Mouse (Mus musculus) neural tube, embryonic 12.5 days (tissue): ENCODE data around the gene Gm30191. TPM values are rescaled to one million over a fixed set of nuclear protein-coding genes. Genes with fewer than 3 reads are reported as not detected.
"Not testable (repeated sequence)": the region's sequence is repeated elsewhere in the genome, so short reads cannot be mapped to it uniquely, and the experiment has no call there.

ENCODE experiments used
- ATAC-seq: fragments of 200-750 bp; cut with Nextera tagmentation; 2 replicates; pipeline ENCODE4 v1.8.0; 2017; ENCODE audit warnings: low read depth, mild to moderate bottlenecking, moderate TSS enrichment, moderate library complexity; ENCODE audit not compliant: low FRiP score
- H3K27ac ChIP-seq: fragments of 300-500 bp; sonication (generic); 2 replicates; pipeline ENCODE4 v1.5.1; 2016
- H3K27me3 ChIP-seq: fragments of 300-500 bp; sonication (generic); replicated peaks from 2 replicates; pipeline ENCODE4 v1.6.1; 2016; ENCODE audit warnings: mild to moderate bottlenecking
- H3K36me3 ChIP-seq: fragments of 300-500 bp; sonication (generic); 2 replicates; pipeline ENCODE4 v1.6.1; 2016; ENCODE audit warnings: mild to moderate bottlenecking
- H3K4me1 ChIP-seq: fragments of 300-500 bp; sonication (generic); 2 replicates; pipeline ENCODE4 v1.6.1; 2016
- H3K4me2 ChIP-seq: fragments of 300-500 bp; sonication (generic); replicated peaks from 2 replicates; pipeline ENCODE4 v1.6.1; 2016; ENCODE audit warnings: mild to moderate bottlenecking
- H3K4me3 ChIP-seq: fragments of 300-500 bp; sonication (generic); 2 replicates; pipeline ENCODE4 v1.5.1; 2016
- H3K9ac ChIP-seq: fragments of 300-500 bp; sonication (generic); 2 replicates; pipeline ENCODE4 v1.6.1; 2016; ENCODE audit warnings: mild to moderate bottlenecking
- H3K9me3 ChIP-seq: fragments of 300-500 bp; sonication (generic); 2 replicates; pipeline ENCODE4 v1.6.1; 2016; ENCODE audit warnings: mild to moderate bottlenecking
- WGBS: fragments of 180-500 bp; shearing (Covaris S2); methylation state at CpG from one replicate; pipeline ENCODE4 v1.1.7; 2016; 5-methylcytosine and 5-hydroxymethylcytosine counted together
- polyA plus RNA-seq: library from polyadenylated mRNA; unstranded; fragments of >200 nt; fragmentation: Nextera tagmentation; extraction: Ambion mirVana; gene quantifications from 2 replicates; pipeline ENCODE4 v1.2.1, GENCODE M21; 2016

Gene Gm30191
- polyA plus RNA-seq, 1 experiment from 2014 or later: not detected

DNA sequence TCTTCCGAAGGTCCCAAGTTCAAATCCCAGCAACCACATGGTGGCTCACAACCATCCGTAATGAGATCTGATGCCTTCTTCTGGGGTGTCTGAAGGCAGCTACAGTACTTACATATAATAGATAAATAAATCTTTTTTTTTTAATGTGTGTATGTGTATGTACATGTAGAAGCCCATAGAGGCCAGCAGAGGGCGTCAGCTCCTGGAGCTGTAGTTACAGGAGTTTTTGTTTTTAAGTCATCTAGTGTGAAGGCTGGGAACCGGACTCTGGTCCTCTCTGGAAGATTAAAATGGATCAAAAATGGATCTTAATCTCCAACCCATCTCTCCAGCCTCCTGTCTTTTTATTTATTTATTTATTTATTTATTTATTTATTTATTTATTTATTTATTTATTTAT lies 49.4 kb downstream of the Gm30191 start:
- ATAC-seq, H3K9me3 ChIP-seq, H3K4me1 ChIP-seq, H3K4me3 ChIP-seq, H3K4me2 ChIP-seq, H3K9ac ChIP-seq, H3K27ac ChIP-seq, H3K36me3 ChIP-seq, H3K27me3 ChIP-seq: not testable (repeated sequence)
- WGBS: 85% methylated on average over 4 of the region's 4 CpGs

- Histone ChIP-seq H3K4me3 (no peak overlapping the region), H3K4me2 (no peak overlapping the region), H3K27me3 (no peaks in the 10 kb centered on the region), H3K9me3 (no peaks in the 10 kb centered on the region; the same call in 1 of the 2 replicates), H3K4me1 (no peaks in the 10 kb centered on the region), H3K36me3 (no peaks in the 10 kb centered on the region), H3K9ac (no peak overlapping the region), H3K27ac (no peak overlapping the region)
- WGBS: 88% methylated on average over 4 of the region's 4 CpGs
- no peak for ATAC-seq
Observed at GRCm38 (mm10) chr4:134296523-134296922, 49.8 kb downstream of the Gm30191 start.

- H3K9ac ChIP-seq: no peak overlapping the region
- H3K27me3 ChIP-seq: no peaks in the 10 kb centered on the region
- ATAC-seq: no peak
- H3K4me2 ChIP-seq: no peak overlapping the region
- 87% methylated on average over 8 of the region's 8 CpGs for WGBS
- H3K4me1 ChIP-seq: no peaks in the 10 kb centered on the region
- no peak overlapping the region for H3K27ac ChIP-seq
- H3K9me3 ChIP-seq: no peaks in the 10 kb centered on the region; the same call in 1 of the 2 replicates
- no peaks in the 10 kb centered on the region for H3K36me3 ChIP-seq
- no peak overlapping the region for H3K4me3 ChIP-seq
Observed at GRCm38 (mm10) chr4:134297369-134297768, 50.6 kb downstream of the Gm30191 start.

DNA sequence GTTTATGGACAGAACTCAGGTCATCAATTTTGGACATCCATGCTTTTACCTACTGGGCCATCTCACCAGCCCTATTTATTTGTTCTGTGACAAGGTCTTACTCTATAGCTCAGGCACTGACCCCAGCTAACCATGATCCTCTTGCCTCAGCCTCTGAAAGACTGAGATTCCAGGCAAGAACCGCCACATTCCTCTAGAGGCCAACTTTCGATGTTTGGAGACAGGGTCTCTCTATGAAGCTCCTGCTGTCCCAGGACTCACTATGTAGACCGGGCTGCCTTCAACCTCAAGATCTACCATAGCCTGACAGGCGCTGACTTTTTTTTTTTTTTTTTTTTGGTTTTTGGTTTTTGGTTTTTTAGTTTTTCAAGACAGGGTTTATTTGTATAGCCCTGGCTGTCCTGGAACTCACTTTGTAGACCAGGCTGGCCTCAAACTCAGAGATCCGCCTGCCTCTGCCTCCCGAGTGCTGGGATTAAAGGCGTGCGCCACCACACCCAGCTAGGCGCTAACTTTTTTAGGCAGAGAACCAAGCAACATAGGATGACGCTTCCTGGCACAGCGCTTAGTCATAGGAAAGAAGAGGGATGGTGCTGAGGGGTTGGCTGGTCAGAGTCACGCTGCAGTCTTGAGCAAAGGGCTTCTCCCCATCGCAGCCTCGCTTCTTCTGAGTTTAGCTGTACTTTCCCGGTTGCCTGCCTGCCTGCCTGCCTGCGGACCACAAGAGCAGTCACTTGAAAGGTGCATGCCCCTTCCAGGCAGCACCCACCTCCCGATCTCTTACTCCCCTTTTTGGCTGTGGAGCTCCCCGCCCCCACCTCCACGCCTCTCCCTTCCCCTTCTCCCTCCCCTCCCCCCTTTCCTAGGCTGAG lies 52.1 kb downstream of the Gm30191 start:
- Histone ChIP-seq H3K4me2 (no peak overlapping the region), H3K36me3 (no peaks in the 10 kb centered on the region), H3K27ac (no peak overlapping the region), H3K4me3 (no peak overlapping the region), H3K4me1 (no peaks in the 10 kb centered on the region), H3K27me3 (no peaks in the 10 kb centered on the region), H3K9me3 (no peaks in the 10 kb centered on the region; the same call in 1 of the 2 replicates), H3K9ac (no peak overlapping the region)
- ATAC-seq: no peak
- WGBS: 80% methylated on average over 19 of the region's 19 CpGs

DNA sequence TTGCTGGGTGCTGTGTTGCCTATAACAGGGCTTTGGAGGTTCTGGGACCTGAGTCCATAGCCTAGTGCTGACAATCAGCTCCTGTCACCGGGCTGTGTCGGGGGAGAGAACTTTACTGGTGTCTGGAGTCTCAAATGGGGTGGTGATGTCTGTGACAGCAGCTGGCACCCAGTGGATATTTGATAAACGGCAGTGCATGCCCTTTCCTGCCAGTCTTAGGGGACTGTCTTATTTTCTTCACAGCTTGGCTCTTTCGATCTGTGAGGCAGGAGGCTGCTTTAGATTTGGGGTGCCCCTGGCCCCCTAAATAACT lies 52.7 kb downstream of the Gm30191 start:
- H3K27ac ChIP-seq: no peak overlapping the region
- no peak overlapping the region for H3K4me3 ChIP-seq
- H3K27me3 ChIP-seq: no peaks in the 10 kb centered on the region
- no peak overlapping the region for H3K9ac ChIP-seq
- H3K4me1 ChIP-seq: no peaks in the 10 kb centered on the region
- no peaks in the 10 kb centered on the region for H3K36me3 ChIP-seq
- H3K4me2 ChIP-seq: no peak overlapping the region
- H3K9me3 ChIP-seq: no peaks in the 10 kb centered on the region; the same call in 1 of the 2 replicates
- 73% methylated on average over 4 of the region's 4 CpGs for WGBS
- no peak for ATAC-seq

Other genes starting within 250 kb of the Gm30191 start
- gene Dhdds, start 246.0 kb upstream of the Gm30191 start, polyA plus RNA-seq: 41.1 and 42.7 TPM in 2 replicates
- 0.84 and 1.9 TPM in 2 replicates for gene Lin28a, start 228.1 kb upstream of the Gm30191 start, polyA plus RNA-seq
- not detected in 2 replicates for gene Zfp683, start 193.1 kb upstream of the Gm30191 start, polyA plus RNA-seq
- 0.65 and 1.5 TPM in 2 replicates for gene Crybg2, start 186.1 kb upstream of the Gm30191 start, polyA plus RNA-seq
- gene Cd52, start 151.9 kb upstream of the Gm30191 start, polyA plus RNA-seq: 5.7 and 7.2 TPM in 2 replicates
- gene Ubxn11, start 144.4 kb upstream of the Gm30191 start, polyA plus RNA-seq: 7.3 and 8.0 TPM in 2 replicates
- 312 and 336 TPM in 2 replicates for gene Sh3bgrl3, start 118.1 kb upstream of the Gm30191 start, polyA plus RNA-seq
- gene Cep85, start 59.8 kb upstream of the Gm30191 start, polyA plus RNA-seq: 26.3 and 30.3 TPM in 2 replicates
- gene Gm7534, start 43.9 kb upstream of the Gm30191 start, polyA plus RNA-seq: not detected in 2 replicates
- not detected in 2 replicates for gene Catsper4, start 19.6 kb upstream of the Gm30191 start, polyA plus RNA-seq
- gene Cnksr1, start 8.5 kb upstream of the Gm30191 start, polyA plus RNA-seq: 0.13 and 0.19 TPM in 2 replicates
- 0.45 and 0.84 TPM in 2 replicates for gene E130218I03Rik, start 3.3 kb upstream of the Gm30191 start, polyA plus RNA-seq
- 18.6 and 18.9 TPM in 2 replicates for gene Zfp593, start 1.3 kb upstream of the Gm30191 start, polyA plus RNA-seq
- gene Grrp1, start 7.2 kb downstream of the Gm30191 start, polyA plus RNA-seq: 9.7 and 10.2 TPM in 2 replicates
- gene Pdik1l, start 41.0 kb downstream of the Gm30191 start, polyA plus RNA-seq: 28.1 and 31.9 TPM in 2 replicates
- 2.1 and 2.9 TPM in 2 replicates for gene Trim63, start 68.2 kb downstream of the Gm30191 start, polyA plus RNA-seq
- gene Slc30a2, start 96.2 kb downstream of the Gm30191 start, polyA plus RNA-seq: not detected in 2 replicates
- 0.40 and 0.53 TPM in 2 replicates for gene Extl1, start 136.9 kb downstream of the Gm30191 start, polyA plus RNA-seq
- gene Pafah2, start 149.4 kb downstream of the Gm30191 start, polyA plus RNA-seq: 8.1 and 8.5 TPM in 2 replicates
- gene Stmn1, start 221.4 kb downstream of the Gm30191 start, polyA plus RNA-seq: 4,894 and 4,994 TPM in 2 replicates
- 7.4 and 8.9 TPM in 2 replicates for gene Paqr7, start 249.8 kb downstream of the Gm30191 start, polyA plus RNA-seq